Mouse (Mus musculus) kidney, adult 8-10 months (tissue): ENCODE data around the gene Adat3.
"Not testable (repeated sequence)": the region's sequence is repeated elsewhere in the genome, so short reads cannot be mapped to it uniquely, and the experiment has no call there.

ENCODE experiments used
- DNase-seq, 2 experiments: peaks; one replicate each; pipeline ENCODE4 v3.0.0; 2022

The Adat3 gene

GRCm38 (mm10) chr10:80611024-80611423, 8.3 kb downstream of the Adat3 start:
- peak in 1 of 2 experiments; percentile 59 for DNase-seq

GRCm38 (mm10) chr10:80611905-80612304, 9.2 kb downstream of the Adat3 start:
- no peak for DNase-seq

GRCm38 (mm10) chr10:80613821-80614220, 11.1 kb downstream of the Adat3 start:
- DNase-seq = no peak

GRCm38 (mm10) chr10:80614351-80614750, 11.7 kb downstream of the Adat3 start:
- DNase-seq = no peak

GRCm38 (mm10) chr10:80618181-80618580, 15.5 kb downstream of the Adat3 start:
- DNase-seq = peak; percentile 57

- DNase-seq = no peak
These were observed 17.0 kb downstream of the Adat3 start for GRCm38 (mm10) chr10:80619465-80620244.

- DNase-seq = no peak
These were observed 17.7 kb downstream of the Adat3 start for GRCm38 (mm10) chr10:80620365-80620764.

GRCm38 (mm10) chr10:80620796-80621689, 18.4 kb downstream of the Adat3 start:
- no peak for DNase-seq

GRCm38 (mm10) chr10:80621690-80621939, 18.9 kb downstream of the Adat3 start:
- no peak for DNase-seq

GRCm38 (mm10) chr10:80621940-80622660, 19.4 kb downstream of the Adat3 start:
- peak; percentile 99 to 100 for DNase-seq

- DNase-seq = peak; percentile 46 to 49
These were observed 20.2 kb downstream of the Adat3 start, which contains the start of gene Csnk1g2 for GRCm38 (mm10) chr10:80622661-80623456. TSS of gene Csnk1g2 (plus strand) at chr10:80622838.

GRCm38 (mm10) chr10:80623457-80624191, 20.9 kb downstream of the Adat3 start:
- DNase-seq = peak; percentile 56 to 65

- DNase-seq = no peak
These were observed 23.1 kb downstream of the Adat3 start for GRCm38 (mm10) chr10:80625764-80626163.

GRCm38 (mm10) chr10:80627685-80628084, 25.0 kb downstream of the Adat3 start:
- no peak for DNase-seq

GRCm38 (mm10) chr10:80628925-80629324, 26.2 kb downstream of the Adat3 start:
- no peak for DNase-seq

- DNase-seq = peak; percentile 68 to 71
These were observed 32.7 kb downstream of the Adat3 start for GRCm38 (mm10) chr10:80635345-80635744.

- no peak for DNase-seq
These were observed 44.3 kb downstream of the Adat3 start for GRCm38 (mm10) chr10:80646936-80647335.

GRCm38 (mm10) chr10:80649910-80650309, 47.2 kb downstream of the Adat3 start:
- DNase-seq = not testable (repeated sequence)

- no peak for DNase-seq
These were observed 47.7 kb downstream of the Adat3 start for GRCm38 (mm10) chr10:80650392-80650791.

- no peak for DNase-seq
These were observed 50.6 kb downstream of the Adat3 start for GRCm38 (mm10) chr10:80653156-80653720.

GRCm38 (mm10) chr10:80654866-80655265, 52.2 kb downstream of the Adat3 start:
- no peak for DNase-seq
